Comparison of ENCODE assay signal across 13 mouse cellular contexts in the genomic region with DNA sequence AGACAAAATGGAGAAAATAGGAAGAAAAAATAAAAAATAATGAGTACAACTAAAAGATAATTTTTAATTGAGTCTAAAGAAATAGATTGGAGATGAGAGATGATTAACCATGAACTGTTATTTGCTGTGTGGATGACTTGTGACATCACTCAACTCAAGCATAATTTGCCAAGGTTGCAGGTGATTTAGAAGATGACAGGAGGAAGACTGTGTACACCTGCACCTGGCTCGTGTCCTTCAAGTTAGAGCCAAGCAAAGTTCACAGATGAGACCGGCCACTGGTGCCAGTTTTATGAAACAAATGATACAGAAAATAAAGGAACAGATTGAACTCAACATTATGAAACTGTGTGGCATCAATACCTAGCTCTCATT. TPM values are rescaled to one million over a fixed set of nuclear protein-coding genes. Genes with fewer than 3 reads are reported as not detected.
DNase-seq lines count a peak whose midpoint lies in the region; ATAC-seq and TF ChIP-seq lines count a peak whose summit lies in the region.
"Had no signal": no experiment of that assay in that cellular context is flagged by ENCODE, and none has a peak within 500 bp of the region (broad histone marks: within the 10 kb centered on the region; RNA-seq: fewer than 3 reads in every experiment).

No protein-coding gene starts in this region.

- H3K4me2 ChIP-seq in intestine, embryonic 14.5 days (ENCODE audit: low read length), result no peak overlapping the region
- H3K4me2 ChIP-seq in intestine, postnatal 0 days (replicated peaks; ENCODE audit: low read depth), result no peak overlapping the region
- no peak overlapping the region for H3K4me2 ChIP-seq in midbrain, embryonic 11.5 days
- H3K4me2 ChIP-seq in hindbrain, embryonic 16.5 days (ENCODE audit: low read length), result no peak overlapping the region
- no peak overlapping the region for H3K4me2 ChIP-seq in neural tube, embryonic 14.5 days (ENCODE audit: low read depth, low read length)

- H3K4me3 ChIP-seq in intestine, embryonic 14.5 days (ENCODE audit: low read depth, low read length), result no peak overlapping the region
- no peak overlapping the region for H3K4me3 ChIP-seq in intestine, postnatal 0 days (ENCODE audit: low read depth, low read length)
- no peak overlapping the region for H3K4me3 ChIP-seq in midbrain, embryonic 11.5 days (ENCODE audit: low read depth, low read length)
- no peak overlapping the region for H3K4me3 ChIP-seq in midbrain, embryonic 10.5 days
- H3K4me3 ChIP-seq in hindbrain, embryonic 16.5 days (ENCODE audit: low read length), result no peak overlapping the region
- H3K4me3 ChIP-seq in neural tube, embryonic 14.5 days (ENCODE audit: low read depth, low read length), result no peak overlapping the region

- ATAC-seq in intestine, embryonic 14.5 days (replicated peaks; ENCODE audit: low FRiP score, low TSS enrichment, low read depth), result peak; percentile 72
- ATAC-seq in intestine, postnatal 0 days, result no peak
- peak; percentile 72 for ATAC-seq in midbrain, embryonic 11.5 days (ENCODE audit: low FRiP score)
- peak; percentile 73 for ATAC-seq in hindbrain, embryonic 16.5 days
- peak; percentile 87 for ATAC-seq in neural tube, embryonic 14.5 days (ENCODE audit: low read depth)

- WGBS in intestine, embryonic 14.5 days, result 58% methylated on average over 2 of the region's 2 CpGs
- WGBS in intestine, postnatal 0 days, result 58% methylated on average over 2 of the region's 2 CpGs
- WGBS in midbrain, embryonic 11.5 days, result 67% methylated on average over 2 of the region's 2 CpGs
- 61% methylated on average over 2 of the region's 2 CpGs for WGBS in midbrain, embryonic 10.5 days
- 61% methylated on average over 2 of the region's 2 CpGs for WGBS in hindbrain, embryonic 16.5 days
- 67% methylated on average over 2 of the region's 2 CpGs for WGBS in neural tube, embryonic 14.5 days

- no peaks in the 10 kb centered on the region for H3K4me1 ChIP-seq in intestine, embryonic 14.5 days (replicated peaks; ENCODE audit: control insufficient read depth, insufficient read depth, low read length)
- H3K4me1 ChIP-seq in intestine, postnatal 0 days (replicated peaks; ENCODE audit: control insufficient read depth, insufficient read depth, low read length), result no peaks in the 10 kb centered on the region
- H3K4me1 ChIP-seq in midbrain, embryonic 11.5 days (ENCODE audit: control insufficient read depth, insufficient read depth, low read length), result no peaks in the 10 kb centered on the region
- H3K4me1 ChIP-seq in midbrain, embryonic 10.5 days, result no peaks in the 10 kb centered on the region
- H3K4me1 ChIP-seq in hindbrain, embryonic 16.5 days (ENCODE audit: control insufficient read depth, insufficient read depth, low read depth, low read length), result no peaks in the 10 kb centered on the region
- no peaks in the 10 kb centered on the region for H3K4me1 ChIP-seq in neural tube, embryonic 14.5 days (ENCODE audit: control insufficient read depth, insufficient read depth, low read length)
- H3K4me1 ChIP-seq: embryonic facial prominence, embryonic 10.5 days; limb, embryonic 15.5 days had no signal

- no peak for DNase-seq in intestine, embryonic 14.5 days (ENCODE audit: low spot score)
- no peak for DNase-seq in midbrain, embryonic 11.5 days (ENCODE audit: low spot score, missing footprints)
- DNase-seq in midbrain, embryonic 10.5 days (ENCODE audit: low spot score), result no peak
- no peak for DNase-seq in layer of hippocampus, adult 9-11 months
- DNase-seq in layer of hippocampus, adult 9-10 months (ENCODE audit: low spot score), result no peak

- H3K9ac ChIP-seq in intestine, embryonic 14.5 days (ENCODE audit: low read length), result no peak overlapping the region
- no peak overlapping the region for H3K9ac ChIP-seq in intestine, postnatal 0 days (ENCODE audit: low read depth, low read length)
- H3K9ac ChIP-seq in midbrain, embryonic 11.5 days (ENCODE audit: low read length), result no peak overlapping the region
- no peak overlapping the region for H3K9ac ChIP-seq in hindbrain, embryonic 16.5 days (ENCODE audit: low read depth, low read length)
- H3K9ac ChIP-seq in neural tube, embryonic 14.5 days (replicated peaks; ENCODE audit: low read depth, low read length), result no peak overlapping the region
- H3K9ac ChIP-seq: limb, embryonic 15.5 days had no signal

- H3K9me3 ChIP-seq in intestine, embryonic 14.5 days (ENCODE audit: control insufficient read depth, low read length), result no peaks in the 10 kb centered on the region
- no peaks in the 10 kb centered on the region for H3K9me3 ChIP-seq in intestine, postnatal 0 days (ENCODE audit: control insufficient read depth)
- no peaks in the 10 kb centered on the region for H3K9me3 ChIP-seq in midbrain, embryonic 11.5 days (ENCODE audit: control insufficient read depth, low read length)
- H3K9me3 ChIP-seq in midbrain, embryonic 10.5 days (replicated peaks), result no peaks in the 10 kb centered on the region
- H3K9me3 ChIP-seq in hindbrain, embryonic 16.5 days (ENCODE audit: control insufficient read depth, low read length), result no peaks in the 10 kb centered on the region
- no peaks in the 10 kb centered on the region for H3K9me3 ChIP-seq in neural tube, embryonic 14.5 days (ENCODE audit: control insufficient read depth, low read length)
- H3K9me3 ChIP-seq: embryonic facial prominence, embryonic 10.5 days; limb, embryonic 15.5 days had no signal

- H3K27me3 ChIP-seq in intestine, embryonic 14.5 days (replicated peaks; ENCODE audit: control insufficient read depth, insufficient read depth, low read length), result no peaks in the 10 kb centered on the region
- H3K27me3 ChIP-seq in intestine, postnatal 0 days (replicated peaks; ENCODE audit: control insufficient read depth, insufficient read depth, low read length), result no peaks in the 10 kb centered on the region
- no peaks in the 10 kb centered on the region for H3K27me3 ChIP-seq in midbrain, embryonic 11.5 days (ENCODE audit: control insufficient read depth, insufficient read depth, low read length)
- H3K27me3 ChIP-seq in midbrain, embryonic 10.5 days (ENCODE audit: low read depth, poor library complexity, severe bottlenecking), result no peaks in the 10 kb centered on the region
- no peaks in the 10 kb centered on the region for H3K27me3 ChIP-seq in hindbrain, embryonic 16.5 days (replicated peaks; ENCODE audit: control insufficient read depth, insufficient read depth, low read length)
- no peaks in the 10 kb centered on the region for H3K27me3 ChIP-seq in neural tube, embryonic 14.5 days (ENCODE audit: control insufficient read depth, insufficient read depth, low read length)
- H3K27me3 ChIP-seq: limb, embryonic 15.5 days had no signal

- no peak overlapping the region for H3K27ac ChIP-seq in intestine, embryonic 14.5 days (ENCODE audit: low read depth)
- H3K27ac ChIP-seq in intestine, postnatal 0 days (ENCODE audit: low read depth, low read length), result no peak overlapping the region
- H3K27ac ChIP-seq in midbrain, embryonic 11.5 days (ENCODE audit: low read depth, low read length), result no peak overlapping the region
- H3K27ac ChIP-seq in midbrain, embryonic 10.5 days (replicated peaks), result no peak overlapping the region
- H3K27ac ChIP-seq in hindbrain, embryonic 16.5 days (ENCODE audit: low read depth, low read length), result no peak overlapping the region
- H3K27ac ChIP-seq in neural tube, embryonic 14.5 days (ENCODE audit: low read depth, low read length), result no peak overlapping the region
- H3K27ac ChIP-seq: limb, embryonic 15.5 days; macrophage had no signal

- no peak for TF ChIP-seq CTCF in intestine, postnatal 0 days (IDR thresholded peaks at IDR 0.05; ENCODE audit: low read depth)

- H3K36me3 ChIP-seq in intestine, embryonic 14.5 days (ENCODE audit: control insufficient read depth, insufficient read depth, low read length), result no peaks in the 10 kb centered on the region
- no peaks in the 10 kb centered on the region for H3K36me3 ChIP-seq in intestine, postnatal 0 days (ENCODE audit: control insufficient read depth, insufficient read depth)
- H3K36me3 ChIP-seq in midbrain, embryonic 11.5 days (ENCODE audit: control insufficient read depth, insufficient read depth, low read length), result no peaks in the 10 kb centered on the region
- no peaks in the 10 kb centered on the region for H3K36me3 ChIP-seq in midbrain, embryonic 10.5 days
- H3K36me3 ChIP-seq in hindbrain, embryonic 16.5 days (ENCODE audit: control insufficient read depth, insufficient read depth, low read length), result no peaks in the 10 kb centered on the region
- no peaks in the 10 kb centered on the region for H3K36me3 ChIP-seq in neural tube, embryonic 14.5 days (ENCODE audit: control insufficient read depth, insufficient read depth, low read length)
- H3K36me3 ChIP-seq: embryonic facial prominence, embryonic 10.5 days; limb, embryonic 15.5 days had no signal

RNA-seq across cellular contexts. Expression of gene Scgb2a2, which starts 10.0 kb away (rescaled TPM):
- polyA plus RNA-seq in intestine, embryonic 14.5 days (2014; fragmentation: Nextera tagmentation; extraction: Ambion mirVana), result not detected in 2 replicates
- not detected in 2 replicates for polyA plus RNA-seq in intestine, postnatal 0 days (2015; fragmentation: Nextera tagmentation; extraction: Ambion mirVana)
- polyA plus RNA-seq in midbrain, embryonic 11.5 days (2014; fragmentation: Nextera tagmentation; extraction: Ambion mirVana), result not detected in 2 replicates
- 0.14 TPM in 1 of 2 replicates, not detected in the other for polyA plus RNA-seq in midbrain, embryonic 10.5 days (2016; fragmentation: Nextera tagmentation; extraction: Ambion mirVana)
- not detected in 2 replicates for polyA plus RNA-seq in hindbrain, embryonic 16.5 days (2015; fragmentation: Nextera tagmentation; extraction: Ambion mirVana)
- polyA plus RNA-seq in neural tube, embryonic 14.5 days (2014; fragmentation: Nextera tagmentation; extraction: Ambion mirVana), result not detected in 2 replicates
- polyA plus RNA-seq: embryonic facial prominence, embryonic 10.5 days; heart, postnatal 0 days; limb, embryonic 15.5 days; macrophage; spleen, adult 2 months had no signal
